7 mouse cellular contexts compared by ENCODE assay signal in genomic region chr9:31997178-31998097, GRCm38 (mm10).
DNase-seq lines count a peak whose midpoint lies in the region; ATAC-seq and TF ChIP-seq lines count a peak whose summit lies in the region.

No protein-coding gene starts in this region.

- no peaks in the 10 kb centered on the region for H3K36me3 ChIP-seq in lung, postnatal 0 days (ENCODE audit: insufficient read depth, low read length)
- H3K36me3 ChIP-seq in forebrain, postnatal 0 days (ENCODE audit: insufficient read depth): no peaks in the 10 kb centered on the region
- no peaks in the 10 kb centered on the region for H3K36me3 ChIP-seq in intestine, postnatal 0 days (ENCODE audit: control insufficient read depth, insufficient read depth)
- H3K36me3 ChIP-seq in liver, adult 2 months (ENCODE audit: control insufficient read depth, insufficient read depth, low read length): no peaks in the 10 kb centered on the region

- no peaks in the 10 kb centered on the region for H3K27me3 ChIP-seq in lung, postnatal 0 days (replicated peaks; ENCODE audit: insufficient read depth, low read length)
- no peaks in the 10 kb centered on the region for H3K27me3 ChIP-seq in forebrain, postnatal 0 days (ENCODE audit: insufficient read depth, low read length)
- H3K27me3 ChIP-seq in intestine, postnatal 0 days (replicated peaks; ENCODE audit: control insufficient read depth, insufficient read depth, low read length): no peaks in the 10 kb centered on the region
- H3K27me3 ChIP-seq in liver, adult 2 months (ENCODE audit: control insufficient read depth, insufficient read depth, low read length): no peaks in the 10 kb centered on the region

- 25% methylated on average over 25 of the region's 25 CpGs for WGBS in lung, postnatal 0 days
- WGBS in forebrain, postnatal 0 days: 34% methylated on average over 25 of the region's 25 CpGs
- WGBS in intestine, postnatal 0 days: 26% methylated on average over 25 of the region's 25 CpGs
- WGBS in liver, adult 2 months: 61% methylated on average over 25 of the region's 25 CpGs

- no peak for TF ChIP-seq EP300 in lung, postnatal 0 days (IDR thresholded peaks at IDR 0.05)

- H3K79me2 ChIP-seq in liver, adult 2 months (ENCODE audit: control insufficient read depth, insufficient read depth, low read length): no peaks in the 10 kb centered on the region

- TF ChIP-seq POLR2A in liver, adult 2 months (IDR thresholded peaks at IDR 0.05; ENCODE audit: extremely low read depth, insufficient read depth, low read length): no peak

- no peaks in the 10 kb centered on the region for H3K4me1 ChIP-seq in lung, postnatal 0 days (ENCODE audit: insufficient read depth, low read depth, low read length)
- H3K4me1 ChIP-seq in forebrain, postnatal 0 days (ENCODE audit: insufficient read depth): peaks cover 5% of the 10 kb centered on the region; the same call in 1 of the 2 replicates
- H3K4me1 ChIP-seq in intestine, postnatal 0 days (replicated peaks; ENCODE audit: control insufficient read depth, insufficient read depth, low read length): peaks cover 14% of the 10 kb centered on the region; the same call in 1 of the 2 replicates
- peaks cover 41% of the 10 kb centered on the region for H3K4me1 ChIP-seq in liver, adult 2 months (ENCODE audit: control insufficient read depth, insufficient read depth, low read length)

- H3K4me3 ChIP-seq in lung, postnatal 0 days (ENCODE audit: low read depth, low read length): no peak overlapping the region
- no peak overlapping the region for H3K4me3 ChIP-seq in forebrain, postnatal 0 days (ENCODE audit: low read depth, low read length)
- no peak overlapping the region for H3K4me3 ChIP-seq in intestine, postnatal 0 days (ENCODE audit: low read depth, low read length)
- H3K4me3 ChIP-seq in liver, adult 2 months (ENCODE audit: insufficient read depth, low read depth, low read length): peak overlapping the region; percentile 40; the same call in 1 of the 2 replicates

- no peak overlapping the region for H3K9ac ChIP-seq in lung, postnatal 0 days (replicated peaks; ENCODE audit: low read depth)
- no peak overlapping the region for H3K9ac ChIP-seq in forebrain, postnatal 0 days
- H3K9ac ChIP-seq in intestine, postnatal 0 days (ENCODE audit: low read depth, low read length): no peak overlapping the region
- peak overlapping the region; percentile 85 for H3K9ac ChIP-seq in liver, adult 2 months (ENCODE audit: low read depth, low read length)

- no peak overlapping the region; the same call in 1 of the 2 replicates for H3K4me2 ChIP-seq in lung, postnatal 0 days (replicated peaks; ENCODE audit: low read depth, low read length)
- peak overlapping the region; percentile 19 for H3K4me2 ChIP-seq in forebrain, postnatal 0 days (ENCODE audit: low read depth)
- peak overlapping the region; percentile 51 for H3K4me2 ChIP-seq in intestine, postnatal 0 days (replicated peaks; ENCODE audit: low read depth)

- ATAC-seq in lung, postnatal 0 days: peak; percentile 66
- ATAC-seq in forebrain, postnatal 0 days: peak; percentile 89
- ATAC-seq in intestine, postnatal 0 days: peak; percentile 39

- no peak for TF ChIP-seq CTCF in lung, postnatal 0 days (IDR thresholded peaks at IDR 0.05)
- no peak for TF ChIP-seq CTCF in forebrain, postnatal 0 days (IDR thresholded peaks at IDR 0.05; ENCODE audit: low read depth)
- no peak for TF ChIP-seq CTCF in intestine, postnatal 0 days (IDR thresholded peaks at IDR 0.05; ENCODE audit: low read depth)
- TF ChIP-seq CTCF in liver, adult 2 months (IDR thresholded peaks at IDR 0.05; ENCODE audit: low read depth, low read length): no peak

- no peaks in the 10 kb centered on the region for H3K9me3 ChIP-seq in lung, postnatal 0 days (ENCODE audit: low read length)
- H3K9me3 ChIP-seq in forebrain, postnatal 0 days (ENCODE audit: low read length): no peaks in the 10 kb centered on the region
- no peaks in the 10 kb centered on the region for H3K9me3 ChIP-seq in intestine, postnatal 0 days (ENCODE audit: control insufficient read depth)

- peak; percentile 45 for DNase-seq in lung, postnatal 0 days (ENCODE audit: low spot score)
- no peak for DNase-seq in lung, postnatal 25 days (ENCODE audit: low spot score)
- DNase-seq in forebrain, postnatal 0 days: peak; percentile 67
- peak; percentile 83 for DNase-seq in liver, adult 2 months (ENCODE audit: extremely low read depth, low read depth, low spot score)
- DNase-seq in right cerebral cortex, postnatal 25 days: peak; percentile 43
- no peak for DNase-seq in urinary bladder, postnatal 25 days (ENCODE audit: low spot score)

- no peak overlapping the region for H3K27ac ChIP-seq in lung, postnatal 0 days (ENCODE audit: low read length)
- H3K27ac ChIP-seq in forebrain, postnatal 0 days (ENCODE audit: low read depth, low read length): peak overlapping the region; percentile 70
- peak overlapping the region; percentile 17; the same call in 1 of the 2 replicates for H3K27ac ChIP-seq in intestine, postnatal 0 days (ENCODE audit: low read depth, low read length)
- peak overlapping the region; percentile 97 for H3K27ac ChIP-seq in liver, adult 2 months (replicated peaks; ENCODE audit: insufficient read depth, low read depth, low read length)

Comparison
In these comparisons a context has a peak if more than half of its experiments do, and no peak if none do; other contexts are left out.
1. DNase-seq: peak in lung, postnatal 0 days (single experiment), forebrain, postnatal 0 days (single experiment), liver, adult 2 months (single experiment) and right cerebral cortex, postnatal 25 days (single experiment); none in lung, postnatal 25 days (single experiment) and urinary bladder, postnatal 25 days (single experiment).
2. ATAC-seq: peak in every context shown above with its lines; median percentile 89 in forebrain, postnatal 0 days; 66 in lung, postnatal 0 days; 39 in intestine, postnatal 0 days.